Mouse (Mus musculus): ENCODE data around the gene Mtg1.

DNA sequence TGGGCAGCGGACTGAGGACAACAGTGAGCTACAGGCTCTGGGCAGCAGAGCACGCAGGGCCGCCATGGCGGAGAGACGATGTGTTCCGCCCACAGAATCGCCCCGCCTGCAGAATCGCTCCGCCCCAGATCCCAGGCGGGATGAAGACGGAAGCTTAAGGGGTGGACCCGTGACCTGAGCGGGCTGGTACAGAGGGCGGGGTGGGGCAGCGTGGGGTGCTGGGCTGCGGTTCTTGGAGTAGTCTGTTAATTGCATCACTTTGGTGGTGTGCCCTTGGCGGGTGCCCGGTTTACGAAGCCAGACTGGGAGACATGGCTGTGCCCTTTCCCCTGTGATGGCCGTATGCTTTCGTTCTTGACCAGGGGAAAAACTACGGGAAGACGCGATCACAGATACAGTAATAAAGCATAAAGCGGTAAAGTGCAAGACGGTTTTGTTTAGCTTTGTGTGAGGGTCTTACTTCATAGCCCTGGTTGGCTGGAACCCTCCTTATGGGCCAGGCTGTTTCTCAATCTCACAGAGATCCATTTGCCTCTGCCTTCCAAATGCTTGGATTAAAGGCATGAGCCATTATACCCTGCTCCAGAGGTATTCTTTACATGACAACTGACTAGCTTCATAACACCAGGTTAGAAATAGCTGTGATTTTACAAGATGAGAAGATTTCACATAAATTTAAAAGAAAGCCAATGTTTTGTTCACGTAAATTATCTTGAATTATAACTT is 20.9 kb upstream of the Mtg1 start, which contains the start of gene Echs1:
- TF ChIP-seq CTCF (IDR thresholded peaks at IDR 0.05; ENCODE audit: control insufficient read depth, insufficient read depth, low read length) (no peak), POLR2A (IDR thresholded peaks at IDR 0.05; ENCODE audit: borderline replicate concordance, control insufficient read depth, low read depth, low read length) (peak; percentile 84; the same call in 1 of the 2 replicates)
